Mouse (Mus musculus): ENCODE measurements around the gene Rgs3.

- no peak for TF ChIP-seq GATA1 (IDR thresholded peaks at IDR 0.05; ENCODE audit: borderline replicate concordance, low read length)
- no peak for TF ChIP-seq FLI1 (IDR thresholded peaks at IDR 0.05; ENCODE audit: low read length)
Measured at GRCm38 (mm10) chr4:62568359-62568758, 8.7 kb downstream of the Rgs3 start.
